Mouse (Mus musculus): ENCODE results near the gene Ankrd44.

Ankrd44 gene

DNA sequence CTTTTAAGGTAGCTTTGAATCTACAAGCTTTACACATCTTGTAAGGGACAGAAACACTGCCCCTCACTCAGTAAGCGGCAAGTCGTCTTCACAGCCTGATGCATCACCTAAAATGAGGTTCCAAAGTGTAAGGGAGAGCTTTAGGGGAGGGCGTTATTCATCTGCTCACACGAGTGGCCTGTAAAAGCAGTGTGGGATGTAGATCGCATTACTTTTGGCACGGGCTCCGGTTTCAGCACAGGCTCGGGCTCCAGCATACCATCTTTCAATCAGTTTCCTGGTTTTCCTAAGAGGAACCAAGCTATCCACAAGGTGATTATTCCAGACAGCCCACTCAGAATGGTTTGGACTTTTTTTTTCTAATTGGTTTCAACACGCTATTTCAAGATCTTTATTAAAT lies 74.6 kb downstream of the Ankrd44 start:
- no peak for DNase-seq (ENCODE audit: low read depth, low spot score)

DNA sequence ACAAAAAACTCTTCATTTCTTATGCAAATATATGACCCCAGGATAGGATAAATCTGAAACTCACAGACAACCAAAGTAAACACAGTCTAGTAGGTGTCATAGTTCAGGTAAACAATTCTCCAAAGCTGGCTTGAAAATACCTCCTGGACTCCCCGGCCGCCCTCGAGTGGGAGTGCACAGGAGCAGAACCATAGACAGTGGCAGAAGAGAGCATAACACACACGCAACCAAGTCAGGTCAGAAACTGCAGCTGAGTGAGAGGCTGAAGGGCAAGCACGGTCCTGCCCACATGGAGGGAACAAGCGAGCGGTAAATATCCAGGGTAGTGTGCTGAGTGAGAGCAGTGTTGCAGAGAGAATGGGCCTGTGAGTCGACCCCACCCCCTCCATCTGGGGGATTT lies 76.1 kb downstream of the Ankrd44 start:
- DNase-seq (ENCODE audit: low read depth, low spot score): no peak

DNA sequence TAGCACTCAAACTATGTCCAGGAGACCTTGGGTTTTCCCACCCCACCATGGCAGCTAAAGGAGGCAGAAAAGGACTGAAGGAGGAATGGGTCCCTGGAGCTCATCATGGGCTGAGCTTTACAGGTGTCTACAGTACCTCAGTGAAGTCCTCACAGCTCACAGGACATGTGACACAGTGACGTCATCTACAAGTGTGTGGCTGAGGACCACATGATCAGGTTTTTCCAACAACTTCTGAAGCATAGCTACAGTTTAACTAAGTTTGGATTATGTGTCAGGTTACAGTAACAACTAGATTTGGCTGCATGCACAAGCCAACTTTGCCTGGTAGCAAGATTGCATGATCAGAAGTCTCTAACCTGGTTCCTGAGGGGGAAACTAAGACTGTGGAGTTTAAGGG lies 78.9 kb downstream of the Ankrd44 start:
- no peak for DNase-seq (ENCODE audit: low read depth, low spot score)

DNA sequence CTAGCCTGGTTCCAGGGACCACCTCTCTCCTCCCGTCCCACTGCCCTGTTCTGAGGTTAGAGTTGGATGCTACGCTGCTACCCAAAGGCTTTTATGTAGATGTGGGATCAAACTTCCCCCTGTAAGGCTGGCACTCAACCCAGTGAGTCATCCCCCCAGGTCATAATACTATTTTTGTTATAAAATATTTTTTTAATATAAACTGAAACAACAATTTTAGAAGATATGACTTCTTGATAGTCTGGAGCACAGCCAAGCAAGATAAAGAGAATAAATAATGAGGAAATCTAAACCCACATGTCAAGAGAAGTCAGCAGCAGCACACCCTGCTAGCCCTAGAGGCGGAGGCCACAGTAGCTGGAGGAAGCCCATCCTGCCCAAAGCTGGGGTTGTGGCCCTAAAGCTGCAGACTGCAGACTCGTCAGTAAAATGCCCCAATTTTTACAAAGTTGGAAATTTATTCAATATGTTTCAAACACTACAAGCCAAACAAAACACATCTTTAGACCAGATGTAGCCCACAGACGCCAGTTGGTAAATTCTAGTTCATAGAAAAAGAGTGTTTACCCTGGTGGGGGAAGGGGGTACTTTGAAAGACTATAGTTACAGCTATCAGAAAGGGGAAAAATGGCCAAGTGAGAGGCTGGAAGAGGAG lies 79.7 kb downstream of the Ankrd44 start:
- peak; percentile 73 for DNase-seq (ENCODE audit: low read depth, low spot score)

DNA sequence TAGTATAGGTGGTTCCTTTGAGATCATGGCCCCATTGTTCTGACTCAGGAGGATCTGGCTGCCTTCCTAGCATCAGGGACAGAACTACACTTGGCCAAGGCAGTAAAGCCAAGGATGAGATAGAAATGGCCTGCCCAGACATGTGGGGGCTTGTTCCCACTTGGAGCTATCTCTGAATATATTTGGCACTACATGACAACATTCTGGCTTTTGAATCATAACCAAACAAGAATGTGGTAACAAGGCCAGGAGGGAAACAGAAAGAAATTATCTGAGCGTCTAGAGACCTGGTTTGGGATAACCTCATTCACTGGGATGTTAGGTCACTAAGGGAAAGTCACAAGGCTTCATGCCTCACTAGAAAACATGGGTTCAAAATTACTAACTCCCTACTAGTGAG lies 81.8 kb downstream of the Ankrd44 start:
- peak; percentile 43 for DNase-seq (ENCODE audit: low read depth, low spot score)

DNA sequence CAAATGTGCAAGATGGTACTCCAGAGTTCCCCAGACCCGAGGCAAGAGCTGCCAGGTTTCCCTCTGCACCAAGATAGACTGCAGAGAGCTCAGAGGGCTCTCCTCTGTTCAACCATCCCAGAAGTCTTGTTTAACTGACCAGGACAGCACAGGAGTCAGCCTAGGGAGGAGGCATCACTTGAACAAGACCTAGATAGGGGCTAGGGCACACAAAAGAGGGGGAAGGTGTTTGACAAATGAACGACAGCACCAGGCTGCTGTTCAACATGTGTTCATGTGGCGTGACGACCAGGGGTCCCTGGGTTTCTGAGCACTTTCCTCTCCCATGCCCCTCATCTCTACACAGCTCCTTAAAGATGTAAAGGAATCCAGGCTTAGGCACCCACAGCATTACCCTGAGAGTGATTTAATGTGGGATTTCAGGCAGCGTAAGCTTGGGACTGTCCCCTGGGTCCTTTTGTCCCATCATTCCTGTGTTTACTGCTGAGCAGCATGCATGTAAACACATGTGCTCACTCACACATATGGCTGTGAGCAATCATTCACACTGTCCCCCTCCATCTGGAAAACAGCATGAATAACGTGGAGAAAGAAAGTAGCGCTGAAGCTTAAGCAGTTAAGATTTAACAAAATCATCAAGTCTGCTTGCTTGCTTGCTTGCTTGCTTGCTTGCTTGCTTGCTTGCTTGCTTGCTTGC lies 83.3 kb downstream of the Ankrd44 start:
- DNase-seq (ENCODE audit: low read depth, low spot score): no peak

DNA sequence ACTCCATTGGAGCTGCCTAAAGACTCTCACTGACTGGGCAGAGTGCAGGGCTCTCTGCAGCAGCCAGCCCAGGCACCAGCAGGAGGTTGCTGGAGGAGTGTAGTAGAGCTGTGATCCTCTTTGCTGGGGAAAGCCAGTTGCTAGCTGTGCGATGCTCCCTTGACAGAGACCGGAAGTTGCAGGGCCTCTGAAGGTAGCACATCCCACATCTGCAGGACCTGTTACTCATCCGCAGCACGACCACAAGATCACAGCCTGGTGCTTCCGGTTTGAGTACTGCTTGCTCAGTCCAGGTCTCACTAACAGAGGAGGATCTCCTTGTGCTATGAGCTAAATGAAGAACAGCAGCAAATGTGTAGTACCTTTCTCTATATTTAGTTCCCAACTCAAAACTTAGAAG lies 84.4 kb downstream of the Ankrd44 start:
- peak; percentile 16 for DNase-seq (ENCODE audit: low read depth, low spot score)

DNA sequence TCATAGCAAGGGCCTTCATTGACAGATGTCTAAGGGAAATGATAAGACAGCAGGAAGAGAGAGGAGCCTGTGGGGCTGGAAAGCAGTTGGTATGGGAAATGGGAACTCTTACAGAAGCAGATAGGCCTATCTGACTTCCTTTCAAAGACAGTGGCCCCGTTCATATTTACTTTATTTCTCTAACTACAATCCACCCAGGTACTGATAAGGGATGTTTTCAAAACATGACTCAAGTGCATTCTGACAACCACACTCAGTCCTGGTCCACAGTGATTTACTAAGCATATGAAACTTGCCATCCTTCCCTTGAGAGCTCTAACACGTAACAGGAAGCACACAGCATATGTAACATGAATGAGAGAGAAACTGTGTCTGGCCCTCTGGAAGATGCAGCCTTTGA lies 86.1 kb downstream of the Ankrd44 start:
- DNase-seq (ENCODE audit: low read depth, low spot score): no peak

DNA sequence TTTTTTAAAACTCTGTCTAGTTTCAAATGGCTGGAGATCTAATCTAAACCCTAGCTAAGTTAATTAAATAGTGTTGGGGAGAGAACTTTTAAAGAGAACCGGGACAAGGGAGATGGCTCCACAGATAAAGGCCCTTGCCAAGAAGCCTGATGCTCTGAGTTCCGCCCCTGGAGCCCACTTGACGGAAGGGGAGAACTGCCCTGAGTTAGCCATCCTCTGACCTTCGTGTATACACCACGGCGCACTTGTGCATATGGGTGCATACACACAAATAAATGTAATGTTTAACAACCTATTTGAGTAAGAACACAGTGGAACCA lies 87.7 kb downstream of the Ankrd44 start:
- DNase-seq (ENCODE audit: low read depth, low spot score): no peak

DNA sequence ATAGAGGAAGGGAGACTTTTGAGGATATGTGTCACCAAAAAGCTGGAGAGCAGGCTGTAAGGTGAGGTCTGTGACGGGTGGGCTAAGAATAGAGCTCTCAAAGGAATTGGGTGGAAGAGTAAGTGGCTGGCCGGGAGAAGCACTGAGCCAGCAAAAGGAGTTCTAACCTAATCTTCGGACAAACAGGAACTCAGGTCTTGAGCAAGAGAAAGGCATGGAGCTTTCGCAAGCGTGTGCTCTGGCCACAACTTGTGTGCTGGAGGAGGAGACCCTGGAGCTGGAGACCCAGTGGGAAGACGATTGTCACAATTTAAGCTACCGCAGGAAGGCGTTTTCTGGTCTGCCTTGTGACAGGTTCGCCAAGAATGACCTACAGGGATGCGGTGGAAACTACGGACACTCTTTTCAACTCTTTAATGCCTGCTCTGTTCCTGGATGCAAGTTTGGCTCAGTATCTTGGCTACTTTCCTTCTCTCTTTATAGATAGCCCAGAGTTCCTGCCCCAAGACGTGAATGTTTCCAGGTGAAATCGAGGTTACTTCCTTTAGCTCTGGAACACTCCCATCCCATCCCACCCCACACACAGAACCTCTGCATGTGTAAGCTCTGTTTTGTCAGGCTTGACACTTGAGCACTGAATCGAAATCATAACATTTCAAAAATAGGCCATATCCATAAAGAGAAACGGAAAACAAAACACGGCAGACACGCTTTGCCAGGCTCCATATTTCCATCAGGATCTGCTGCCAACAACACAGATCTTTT lies 88.3 kb downstream of the Ankrd44 start:
- no peak for DNase-seq (ENCODE audit: low read depth, low spot score)

DNA sequence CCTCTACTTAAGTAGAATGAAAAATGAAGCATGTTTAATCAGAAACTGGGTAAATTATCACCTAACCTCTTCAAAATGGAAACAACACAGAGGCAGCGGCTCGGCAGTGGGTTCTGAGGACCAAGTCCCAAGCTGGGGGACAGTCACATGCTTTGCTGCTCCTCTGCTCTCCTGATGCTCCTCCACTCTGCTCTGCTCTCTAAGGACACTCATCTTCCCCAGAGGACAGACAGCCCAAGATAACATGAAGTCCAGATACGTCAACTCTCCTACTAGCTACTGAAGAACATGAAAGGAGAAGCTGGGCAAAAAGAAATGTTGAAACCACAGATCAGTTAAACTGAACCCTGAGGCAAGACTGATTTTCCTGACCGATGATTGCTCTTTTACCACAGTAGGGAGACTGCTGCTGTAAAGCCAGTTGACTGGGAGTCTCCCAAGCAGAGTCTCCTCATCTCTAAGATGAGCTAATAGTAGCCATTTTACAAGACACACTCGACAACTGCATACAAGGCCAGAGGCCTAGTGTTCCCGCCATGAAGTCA lies 90.5 kb downstream of the Ankrd44 start:
- DNase-seq (ENCODE audit: low read depth, low spot score): peak; percentile 23

DNA sequence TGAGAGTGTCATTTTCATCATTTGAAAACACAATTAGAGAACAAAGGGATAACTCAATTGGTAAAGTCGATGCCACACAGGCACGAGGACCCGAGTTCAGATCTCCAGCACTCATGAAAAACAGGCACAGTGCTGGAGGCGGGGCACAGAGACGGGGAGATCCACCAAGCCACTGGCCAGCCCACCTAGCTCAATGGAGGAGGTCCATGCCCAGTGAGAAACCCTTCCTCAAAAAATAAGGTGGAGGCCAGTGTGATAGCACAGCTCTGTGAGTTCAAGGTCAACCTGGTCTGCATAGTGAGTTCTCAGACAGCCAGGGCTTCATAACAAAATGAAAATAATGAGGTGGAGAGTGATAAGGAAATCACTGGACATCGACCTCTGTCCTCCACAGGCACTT lies 93.0 kb downstream of the Ankrd44 start:
- no peak for DNase-seq (ENCODE audit: low read depth, low spot score)

DNA sequence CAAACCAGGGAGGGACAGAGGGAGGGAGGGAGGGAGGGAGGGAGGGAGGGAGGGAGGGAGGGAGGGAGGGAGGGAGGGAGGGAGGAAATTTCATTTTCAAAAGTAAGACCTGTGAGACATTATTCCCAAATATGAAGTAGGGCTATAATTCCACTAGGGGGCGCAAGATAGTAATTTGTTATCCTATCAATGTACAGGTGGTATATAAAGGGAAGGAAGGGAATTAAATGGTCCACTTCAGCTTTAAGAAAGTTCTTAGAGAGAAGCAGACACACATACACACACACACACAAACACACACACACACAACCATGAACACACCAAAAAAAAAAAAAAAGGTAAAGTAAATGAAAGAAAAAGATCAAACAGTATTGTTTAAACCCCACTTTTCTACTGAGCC lies 93.4 kb downstream of the Ankrd44 start:
- DNase-seq (ENCODE audit: low read depth, low spot score): peak; percentile 83

DNA sequence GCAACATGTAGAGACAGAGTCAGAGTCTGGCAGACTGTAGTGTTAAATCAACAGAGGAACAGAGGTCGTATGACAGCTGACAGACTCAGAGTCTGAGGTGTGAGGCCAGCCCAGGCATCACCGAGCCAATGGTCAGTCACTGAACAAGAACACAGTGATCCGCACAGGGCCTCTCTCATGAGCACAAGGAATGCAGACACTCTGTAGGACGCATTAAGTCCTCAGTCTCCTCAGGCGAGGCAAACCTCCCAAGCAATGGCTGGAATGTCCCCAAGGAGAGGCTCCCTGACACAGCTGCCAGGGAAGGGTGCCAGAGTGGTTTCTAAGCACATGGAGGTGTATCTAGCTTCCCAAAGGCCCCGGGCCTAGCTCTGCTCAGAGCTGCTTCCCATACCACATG lies 96.0 kb downstream of the Ankrd44 start:
- peak; percentile 68 for DNase-seq (ENCODE audit: low read depth, low spot score)

DNA sequence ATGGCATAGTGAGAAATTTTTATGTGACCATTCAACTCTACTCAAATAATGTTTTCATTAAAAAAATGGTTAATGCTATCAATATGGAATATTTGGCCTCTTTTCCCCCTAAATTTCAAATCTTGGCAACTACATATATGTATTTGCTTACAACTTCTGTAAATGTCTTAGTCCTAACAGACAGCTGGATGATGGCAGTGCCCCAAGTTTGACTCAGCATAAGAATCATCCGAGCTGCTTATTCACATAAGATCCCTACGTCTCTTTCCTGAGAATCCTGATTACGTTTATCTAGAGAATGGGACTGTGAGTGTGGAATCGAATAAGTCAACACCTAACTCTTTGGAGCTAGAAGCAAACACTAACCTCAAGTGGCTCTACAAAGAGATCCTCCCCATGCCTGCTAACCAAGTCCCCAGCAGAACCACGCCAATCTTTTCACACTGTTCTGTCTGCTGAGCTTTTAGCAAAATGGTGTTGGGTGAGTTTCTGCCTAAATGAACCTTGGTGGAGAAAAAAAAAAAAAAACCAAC lies 96.4 kb downstream of the Ankrd44 start:
- peak; percentile 67 for DNase-seq (ENCODE audit: low read depth, low spot score)

DNA sequence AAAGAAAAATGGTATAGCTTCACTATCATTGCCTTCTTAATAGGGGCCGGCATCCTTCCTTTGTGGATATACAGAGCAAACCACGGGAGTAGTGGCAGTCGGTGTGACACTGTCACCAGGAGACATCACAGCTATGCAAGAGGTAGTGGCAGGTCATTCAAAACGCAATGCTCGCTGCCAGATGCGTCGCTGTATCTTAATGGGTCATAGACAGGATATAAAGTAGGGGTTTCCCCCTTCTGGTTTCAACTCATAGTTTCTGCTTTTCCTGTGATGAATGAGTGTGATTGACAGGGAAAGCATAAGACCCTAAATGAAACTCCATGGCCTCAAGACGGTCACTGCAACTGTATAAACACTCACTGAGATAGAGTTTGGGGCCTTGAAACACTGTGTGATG lies 98.4 kb downstream of the Ankrd44 start:
- DNase-seq (ENCODE audit: low read depth, low spot score): no peak

DNA sequence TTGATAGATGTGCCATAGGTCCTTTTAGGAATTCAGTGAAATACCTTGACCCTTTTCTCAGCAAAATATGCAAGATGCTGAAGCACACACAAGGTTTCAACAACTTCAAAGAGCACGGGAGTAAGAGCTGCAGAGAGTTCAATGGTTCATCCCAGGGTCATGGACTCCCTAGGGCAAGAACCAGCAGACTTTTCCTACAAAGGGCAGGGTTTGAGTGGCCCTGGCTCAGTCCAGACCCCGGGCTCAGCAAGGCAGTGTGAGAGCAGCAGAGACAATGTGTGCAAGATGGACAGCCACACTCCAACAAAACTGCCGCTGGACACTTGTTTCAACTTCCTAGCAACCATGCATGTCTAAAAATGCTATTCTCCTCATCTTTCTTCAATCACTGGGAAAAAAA lies 98.8 kb downstream of the Ankrd44 start:
- DNase-seq (ENCODE audit: low read depth, low spot score): no peak

DNA sequence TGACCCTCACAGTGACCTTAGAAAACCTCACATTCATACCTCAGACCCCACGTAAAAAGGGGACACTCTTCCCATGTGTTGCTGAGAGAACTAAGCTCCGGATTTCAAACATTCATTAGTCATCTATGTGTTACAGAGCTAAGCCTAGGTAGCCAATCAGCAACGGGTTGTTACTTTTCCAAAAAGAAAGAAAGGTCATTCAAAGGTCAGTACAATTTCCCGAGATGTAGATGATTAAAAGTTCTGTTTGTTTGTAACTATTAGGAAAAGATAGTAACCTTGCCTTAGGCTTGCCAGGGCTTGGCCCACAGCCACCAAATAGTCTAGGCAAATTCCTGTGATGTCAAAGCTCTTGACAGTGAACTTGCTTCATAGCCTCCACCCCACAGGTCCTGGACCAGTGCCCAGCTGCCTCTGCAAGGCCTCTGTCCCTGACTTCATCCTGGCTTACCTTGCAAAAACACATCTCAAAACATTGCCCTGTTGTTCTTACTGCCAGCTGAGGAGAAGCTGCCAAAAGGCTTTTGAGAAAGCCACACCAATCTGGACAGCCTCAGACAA lies 99.7 kb downstream of the Ankrd44 start:
- peak; percentile 98 for DNase-seq (ENCODE audit: low read depth, low spot score)

DNA sequence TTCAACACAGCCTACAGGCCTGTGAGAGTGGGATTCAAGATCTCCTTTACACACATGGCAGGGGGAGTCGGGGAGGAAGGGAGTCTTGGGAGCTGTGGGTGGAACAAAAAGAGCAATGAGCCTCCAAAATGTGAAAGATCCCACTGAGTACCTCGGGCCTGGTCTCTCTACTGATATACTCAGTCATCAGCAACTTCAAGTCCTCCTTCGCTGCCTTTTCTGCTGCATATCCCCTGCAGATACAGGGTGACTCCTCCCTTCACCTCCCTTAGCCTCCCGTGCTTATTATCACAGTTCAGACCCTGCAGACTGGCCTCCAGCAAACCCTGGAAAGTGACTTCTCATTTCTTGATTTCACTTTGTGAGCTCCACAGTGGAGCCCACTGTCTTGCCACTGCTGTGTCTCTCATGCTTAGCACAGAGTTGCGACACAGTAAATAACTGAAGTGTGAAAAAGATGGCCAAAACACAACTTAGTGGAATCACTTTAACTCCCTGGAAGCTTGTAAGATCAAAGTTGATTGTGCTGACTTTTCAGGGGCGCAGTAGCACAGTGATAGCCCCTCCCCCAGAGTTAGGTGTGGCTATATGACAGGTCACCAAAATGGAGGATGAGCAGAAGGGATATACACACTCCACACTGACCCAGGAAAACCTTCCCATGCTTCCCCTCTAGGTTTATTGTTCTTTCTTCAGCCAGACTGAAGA lies 100.3 kb downstream of the Ankrd44 start:
- DNase-seq (ENCODE audit: low read depth, low spot score): no peak

DNA sequence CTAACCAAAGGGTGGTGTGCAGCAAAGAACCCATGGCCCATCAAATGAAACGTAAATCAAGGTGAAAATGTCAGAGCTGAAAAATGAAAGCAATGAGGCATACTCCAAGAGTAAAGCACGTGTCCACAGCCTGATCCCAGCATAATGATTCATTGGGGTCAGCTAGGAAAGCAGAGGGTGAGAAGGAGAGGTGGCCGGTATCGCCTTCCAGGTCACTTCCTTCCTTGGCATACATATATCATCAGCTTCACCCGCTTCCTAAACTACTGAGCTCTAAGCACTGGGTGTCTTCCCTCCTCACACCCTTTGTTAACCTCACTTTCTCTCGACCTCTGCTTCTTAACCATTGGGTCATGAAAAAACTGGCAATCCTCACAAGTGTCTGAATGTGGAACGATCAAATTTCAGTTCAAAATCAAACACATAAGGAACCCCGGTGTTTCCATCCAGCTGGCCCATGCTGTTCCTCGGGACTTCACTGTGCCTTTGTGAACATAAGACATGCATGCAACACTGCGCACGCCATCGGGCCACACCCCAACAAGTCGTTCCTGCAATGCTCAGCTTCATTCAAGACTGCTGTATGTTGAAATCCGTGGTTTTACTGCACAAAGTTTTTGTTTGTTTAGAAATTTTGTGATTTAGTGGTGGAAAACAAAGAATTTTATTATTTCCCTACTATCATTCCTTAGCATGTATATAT lies 101.9 kb downstream of the Ankrd44 start:
- DNase-seq (ENCODE audit: low read depth, low spot score): no peak

DNA sequence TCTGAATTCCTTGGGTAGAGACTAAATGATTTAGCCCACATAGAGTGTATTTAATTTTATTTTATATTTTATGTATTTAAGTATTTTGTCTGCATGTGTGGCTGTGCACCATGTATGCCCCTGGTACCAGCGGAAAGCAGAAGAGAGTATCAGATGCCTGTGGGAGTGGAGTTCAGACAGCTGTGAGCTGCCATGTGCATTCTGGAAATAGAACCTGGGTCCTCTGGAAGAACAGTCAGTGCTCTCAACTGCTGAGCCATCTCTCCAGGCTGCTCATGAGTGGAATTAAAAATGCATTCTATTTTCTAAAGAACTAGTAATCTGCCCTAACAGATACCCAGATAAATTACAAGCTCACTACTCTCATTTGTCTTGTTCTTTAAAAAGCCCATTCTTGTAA lies 104.4 kb downstream of the Ankrd44 start:
- DNase-seq (ENCODE audit: low read depth, low spot score): no peak

Data from 3T3-L1 (cell line).